Mouse (Mus musculus): ENCODE data around the gene Hba-x.

Hba-x gene

GRCm38 (mm10) chr11:32276347-32276746, at the start of gene Hba-x:
Hba-x (plus strand) TSS chr11:32276400.
- no peak for DNase-seq

DNA sequence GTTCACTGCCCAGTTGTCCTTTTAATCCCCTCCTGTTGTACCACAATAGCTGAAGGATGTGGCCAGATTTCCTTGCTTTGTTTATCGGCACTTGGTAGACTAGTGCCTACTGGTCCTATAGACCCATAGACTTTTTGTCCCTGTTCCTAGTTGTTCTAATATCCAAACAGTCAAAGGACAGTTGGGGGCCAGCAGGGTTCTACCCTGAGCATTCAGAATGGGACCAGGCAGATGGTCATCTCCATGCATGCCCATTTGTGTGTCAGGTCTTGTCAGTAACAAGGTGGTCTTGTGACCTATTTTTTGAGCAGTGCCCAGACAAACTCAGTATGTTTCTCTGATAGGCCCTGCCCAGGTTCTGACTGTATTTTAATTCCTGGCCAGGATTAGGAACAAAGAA, 49.2 kb upstream of the Hba-x start:
- DNase-seq, result no peak

DNA sequence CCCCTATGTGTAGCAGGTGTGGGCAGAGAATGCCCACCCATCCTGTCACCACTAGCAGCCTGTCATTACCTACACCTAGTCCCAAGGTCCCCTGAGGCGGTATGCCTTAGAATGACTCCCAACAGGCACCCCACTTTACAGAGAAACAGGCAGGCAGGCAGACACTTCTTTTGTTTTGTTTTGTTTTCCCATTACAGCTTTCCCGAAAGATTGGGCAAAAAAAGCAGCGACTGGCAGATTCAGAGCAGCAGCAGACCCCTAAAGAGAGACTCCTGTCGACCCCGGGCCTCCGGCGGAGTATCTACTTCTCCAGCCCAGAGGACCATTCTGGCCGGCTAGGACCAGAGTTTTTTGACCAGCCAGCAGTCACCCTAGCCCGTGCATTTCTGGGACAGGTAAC, 48.6 kb upstream of the Hba-x start:
- no peak for DNase-seq

- no peak for DNase-seq
Measured at GRCm38 (mm10) chr11:32228292-32228845, 47.8 kb upstream of the Hba-x start.

GRCm38 (mm10) chr11:32230220-32230619, 46.0 kb upstream of the Hba-x start:
- no peak for DNase-seq

- DNase-seq, result no peak
Measured at GRCm38 (mm10) chr11:32231125-32231524, 45.1 kb upstream of the Hba-x start.

GRCm38 (mm10) chr11:32232848-32233247, 43.4 kb upstream of the Hba-x start:
- no peak for DNase-seq

DNA sequence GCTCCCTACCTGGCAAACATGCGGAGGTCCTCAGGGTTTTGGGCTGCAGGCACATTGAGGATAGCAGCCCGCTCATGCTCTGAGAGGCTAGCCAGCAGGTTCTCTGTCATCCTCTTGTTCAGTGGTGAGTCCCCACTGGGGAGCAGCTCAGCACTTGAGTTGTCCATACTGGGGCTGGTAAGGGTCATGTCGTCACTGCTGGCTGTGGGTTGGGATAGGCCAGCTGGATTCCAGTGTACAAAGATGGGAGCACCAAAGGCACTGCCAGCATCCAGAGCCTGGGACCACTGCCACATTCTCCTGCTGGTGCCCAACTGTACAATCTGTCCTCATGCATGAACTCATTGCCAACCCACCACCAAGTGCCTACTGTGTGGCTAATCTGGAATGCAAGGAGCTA, 42.3 kb upstream of the Hba-x start:
- DNase-seq, result no peak

DNA sequence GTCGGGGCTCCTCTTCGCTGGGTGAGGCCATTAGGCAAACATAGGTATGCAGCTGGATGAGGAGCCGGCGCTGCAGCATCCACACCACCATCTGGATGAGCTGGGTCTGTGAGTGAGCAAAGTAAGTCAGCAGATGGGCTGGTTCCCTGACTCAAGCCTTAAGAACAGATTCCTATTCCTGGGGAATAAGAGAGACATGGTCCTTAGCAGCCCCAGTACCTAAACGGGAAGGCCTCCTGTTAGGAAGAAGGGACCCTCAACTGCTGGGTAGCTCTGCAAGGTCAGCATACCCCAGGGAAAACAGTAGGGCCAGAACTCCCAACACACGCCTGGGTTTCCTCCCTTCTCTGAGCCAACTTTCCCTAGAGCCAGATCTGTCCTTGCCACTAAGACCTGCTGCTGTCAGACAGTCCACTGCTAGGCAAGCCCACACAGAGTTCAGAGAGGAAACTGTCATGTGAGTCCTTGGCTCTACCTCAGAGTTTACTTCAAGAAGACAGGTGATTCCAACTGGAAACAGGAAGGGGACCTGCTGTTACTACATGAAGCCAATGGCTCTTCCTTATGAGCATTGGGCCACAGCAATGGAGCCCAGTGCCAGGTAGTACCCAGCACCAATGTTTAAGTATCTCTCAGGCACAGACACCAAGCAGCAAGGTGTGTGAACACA, 41.2 kb upstream of the Hba-x start:
- no peak for DNase-seq

GRCm38 (mm10) chr11:32235646-32236045, 40.6 kb upstream of the Hba-x start:
- DNase-seq, result peak; percentile 83

GRCm38 (mm10) chr11:32236132-32236531, 40.1 kb upstream of the Hba-x start:
- DNase-seq, result no peak

DNA sequence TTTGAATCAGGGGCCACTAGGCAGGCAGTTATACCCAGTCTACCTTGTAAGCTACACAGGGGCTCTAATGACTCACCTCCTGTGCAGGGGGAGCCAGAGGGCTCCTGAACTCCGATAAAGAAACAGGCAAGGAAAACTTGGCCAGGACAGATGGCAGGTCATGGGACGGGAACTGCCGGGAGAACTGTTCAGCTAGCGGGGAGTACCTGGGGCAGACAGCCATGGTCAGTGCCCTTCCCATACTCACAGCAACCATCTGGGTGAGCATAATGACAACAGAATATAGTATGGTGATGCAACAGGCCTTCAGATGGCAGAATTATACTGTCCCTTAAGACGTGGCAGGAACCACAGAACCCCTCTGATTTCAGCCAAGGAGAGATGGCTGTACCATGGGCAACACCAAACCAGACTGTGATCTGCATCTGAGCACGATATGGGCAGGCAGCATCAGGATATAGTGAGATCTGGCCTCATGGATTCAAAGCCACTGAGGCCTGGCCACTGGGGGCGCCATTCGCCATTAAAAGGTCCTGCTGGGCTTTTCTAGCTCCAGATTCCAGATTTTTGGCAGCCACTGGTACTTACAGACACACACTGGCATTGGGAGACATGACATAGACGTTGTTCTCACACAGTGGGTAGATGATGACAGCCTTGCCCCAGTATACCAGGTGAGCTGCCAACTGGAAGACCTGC, 39.3 kb upstream of the Hba-x start:
- no peak for DNase-seq

GRCm38 (mm10) chr11:32237411-32237795, 38.8 kb upstream of the Hba-x start:
- DNase-seq, result no peak

GRCm38 (mm10) chr11:32238093-32238860, 37.9 kb upstream of the Hba-x start:
- peak; percentile 75 for DNase-seq

- no peak for DNase-seq
Measured at GRCm38 (mm10) chr11:32241391-32241790, 34.8 kb upstream of the Hba-x start.

DNA sequence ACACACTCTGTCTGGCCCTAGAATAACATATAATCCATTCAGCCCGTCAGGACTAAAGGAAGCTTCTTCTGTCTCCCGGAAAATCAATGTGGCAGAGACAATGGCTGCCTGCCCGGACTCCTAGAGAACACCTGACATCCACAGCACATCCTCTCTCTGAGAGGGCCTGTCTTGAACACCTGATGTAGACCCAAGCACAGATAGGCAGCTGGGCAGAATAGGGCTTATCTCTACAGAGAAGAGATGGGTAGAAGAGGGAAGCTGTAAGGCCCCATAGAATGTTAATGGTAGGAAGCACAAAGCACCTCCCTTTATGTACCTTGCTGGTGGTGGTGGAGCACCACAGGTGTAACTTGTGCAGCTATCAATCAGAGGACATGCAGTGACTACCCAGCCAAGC, 34.0 kb upstream of the Hba-x start:
- DNase-seq, result no peak

GRCm38 (mm10) chr11:32243205-32243955, 32.8 kb upstream of the Hba-x start:
- no peak for DNase-seq

GRCm38 (mm10) chr11:32244064-32244463, 32.1 kb upstream of the Hba-x start:
- no peak for DNase-seq

GRCm38 (mm10) chr11:32244617-32245016, 31.6 kb upstream of the Hba-x start:
- DNase-seq, result no peak

DNA sequence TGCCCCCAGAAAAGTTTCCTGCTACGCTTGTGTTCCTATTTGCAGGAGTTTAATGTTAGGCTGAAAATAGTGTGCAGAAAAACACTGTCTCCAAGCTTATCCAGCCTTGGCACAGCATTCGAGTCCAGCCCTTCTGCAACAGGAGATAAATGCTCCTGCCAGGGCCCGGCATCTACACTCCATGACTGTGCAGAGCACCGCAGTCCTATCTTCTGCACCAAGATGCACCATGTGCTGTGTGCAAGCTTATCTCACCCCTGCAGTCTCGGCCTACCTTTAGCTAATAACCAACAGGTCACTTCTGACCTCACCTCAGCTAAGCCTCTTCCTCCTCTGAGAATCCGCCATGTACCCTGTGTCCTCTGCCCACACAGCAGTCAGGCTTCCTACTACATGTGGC, 30.6 kb upstream of the Hba-x start:
- DNase-seq, result no peak

DNA sequence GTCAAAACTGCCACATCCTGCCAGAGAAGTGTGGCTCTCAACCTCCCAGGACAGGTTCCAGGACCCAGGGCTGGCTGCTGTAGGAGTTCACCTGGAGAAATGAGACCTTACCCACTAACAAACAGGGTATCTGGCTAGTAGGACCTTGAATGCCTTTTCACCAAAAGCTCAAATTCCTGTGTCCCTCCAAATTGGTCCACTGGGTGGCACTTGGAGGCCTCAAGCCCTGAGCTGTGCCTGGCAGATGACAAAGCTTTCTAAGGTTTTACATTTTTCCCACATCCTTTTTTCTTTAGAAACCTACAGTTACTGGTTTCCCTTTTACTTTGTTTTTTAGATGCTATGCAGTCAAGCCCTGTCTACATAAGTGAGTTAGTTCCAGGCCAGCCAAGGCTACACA, 29.1 kb upstream of the Hba-x start:
- no peak for DNase-seq

DNA sequence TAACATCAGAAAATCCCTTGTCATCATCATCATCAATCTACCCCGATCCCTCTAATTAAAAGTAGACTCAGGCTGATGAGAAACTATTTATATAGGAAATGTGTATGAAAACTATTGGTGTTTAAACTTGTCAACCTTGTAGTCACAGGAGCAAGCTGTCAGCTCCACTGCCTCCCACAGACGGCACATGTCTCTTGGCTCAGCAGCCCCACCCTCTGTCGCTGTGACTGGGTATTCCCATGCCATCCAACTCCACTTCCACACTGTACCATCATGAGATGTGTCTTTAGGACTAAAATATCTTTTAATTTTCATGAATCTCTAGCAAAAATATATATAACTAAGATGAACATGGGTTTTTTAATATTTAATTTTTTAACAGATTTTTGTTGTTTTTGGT, 27.9 kb upstream of the Hba-x start:
- DNase-seq, result no peak

All from right cerebral cortex, adult 18-20 months (tissue).